In the genomic region with DNA sequence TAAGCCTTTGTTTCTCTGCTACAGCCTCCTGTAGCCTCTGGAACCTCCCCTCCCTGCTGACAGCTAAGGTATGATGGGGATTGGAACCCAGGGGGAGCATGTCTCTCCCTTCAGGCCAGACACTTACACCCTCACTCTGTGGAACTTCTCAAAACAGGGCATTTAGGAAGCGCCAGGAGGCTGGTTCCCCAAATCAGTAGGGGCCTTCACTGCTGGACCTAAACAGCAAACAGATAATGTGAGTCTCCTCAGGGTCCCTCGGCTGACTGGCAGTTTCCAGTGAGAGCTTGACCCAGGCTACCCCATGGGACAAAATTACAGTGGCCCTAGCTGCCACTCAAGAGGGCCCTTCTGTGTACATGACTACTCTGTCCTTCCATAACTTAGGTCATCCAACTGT, we compare ENCODE assay signal across 16 mouse cellular contexts.
"Had no signal": no experiment of that assay in that cellular context is flagged by ENCODE, and none has a peak within 500 bp of the region (broad histone marks: within the 10 kb centered on the region; RNA-seq: fewer than 3 reads in every experiment).

No protein-coding gene starts in this region.

- H3K4me1 ChIP-seq: lung, embryonic 15.5 days; stomach, embryonic 15.5 days had no signal

- H3K36me3 ChIP-seq: lung, embryonic 15.5 days; midbrain, embryonic 10.5 days; midbrain, embryonic 12.5 days; neural tube, embryonic 12.5 days; stomach, embryonic 15.5 days had no signal

- H3K9me3 ChIP-seq: lung, embryonic 15.5 days; midbrain, embryonic 10.5 days; midbrain, embryonic 12.5 days; neural tube, embryonic 12.5 days; stomach, embryonic 15.5 days had no signal

- H3K4me2 ChIP-seq: lung, embryonic 15.5 days; midbrain, embryonic 12.5 days; neural tube, embryonic 12.5 days; stomach, embryonic 15.5 days had no signal

- DNase-seq: liver, postnatal 0 days; lung, adult 2 months; lung, postnatal 14 days; lung, postnatal 36 days; midbrain, embryonic 14.5 days; right cerebral cortex, postnatal 14 days; thymus, adult 2 months; thymus, postnatal 25 days; thymus, postnatal 4 days had no signal

- H3K27ac ChIP-seq: lung, embryonic 15.5 days; midbrain, embryonic 10.5 days; midbrain, embryonic 12.5 days; neural tube, embryonic 12.5 days; stomach, embryonic 15.5 days; stomach, postnatal 0 days had no signal

- H3K4me3 ChIP-seq: lung, embryonic 15.5 days; midbrain, embryonic 10.5 days; midbrain, embryonic 12.5 days; neural tube, embryonic 12.5 days; stomach, embryonic 15.5 days had no signal

- H3K27me3 ChIP-seq: lung, embryonic 15.5 days; stomach, embryonic 15.5 days had no signal

- ATAC-seq: liver, postnatal 0 days; lung, postnatal 0 days had no signal

- H3K9ac ChIP-seq: liver, postnatal 0 days; lung, embryonic 15.5 days; midbrain, embryonic 12.5 days; neural tube, embryonic 12.5 days; stomach, embryonic 15.5 days had no signal
